Mouse (Mus musculus) retina, postnatal 7 days (tissue): ENCODE data around the gene Prkn.
A peak's percentile ranks its signal among the peaks of the same experiment; 100 is the strongest.

Experiments
- DNase-seq: peaks from one replicate; pipeline ENCODE4 v3.0.0-alpha.2; 2012; ENCODE audit warnings: low read depth, low spot score

The Prkn gene

GRCm38 (mm10) chr17:10987040-10987439 lies 146.9 kb downstream of the Prkn start:
- DNase-seq = no peak

GRCm38 (mm10) chr17:10997291-10997690 lies 157.1 kb downstream of the Prkn start:
- no peak for DNase-seq

- no peak for DNase-seq
Observed at GRCm38 (mm10) chr17:11023371-11023770, 183.2 kb downstream of the Prkn start.

GRCm38 (mm10) chr17:11029348-11029747 lies 189.2 kb downstream of the Prkn start:
- no peak for DNase-seq

- no peak for DNase-seq
Observed at GRCm38 (mm10) chr17:11030936-11031335, 190.8 kb downstream of the Prkn start.

- DNase-seq = no peak
Observed at GRCm38 (mm10) chr17:11032366-11032765, 192.2 kb downstream of the Prkn start.

GRCm38 (mm10) chr17:11033594-11033993 lies 193.4 kb downstream of the Prkn start:
- DNase-seq = no peak

- DNase-seq = no peak
Observed at GRCm38 (mm10) chr17:11038272-11038671, 198.1 kb downstream of the Prkn start.

GRCm38 (mm10) chr17:11058986-11059385 lies 218.8 kb downstream of the Prkn start:
- no peak for DNase-seq

- no peak for DNase-seq
Observed at GRCm38 (mm10) chr17:11067076-11067703, 227.0 kb downstream of the Prkn start.

GRCm38 (mm10) chr17:11067704-11068475 lies 227.7 kb downstream of the Prkn start:
- peak; percentile 32 for DNase-seq

GRCm38 (mm10) chr17:11070996-11071395 lies 230.8 kb downstream of the Prkn start:
- no peak for DNase-seq

- DNase-seq = no peak
Observed at GRCm38 (mm10) chr17:11076319-11076903, 236.2 kb downstream of the Prkn start.

GRCm38 (mm10) chr17:11086492-11086891 lies 246.3 kb downstream of the Prkn start:
- no peak for DNase-seq

- no peak for DNase-seq
Observed at GRCm38 (mm10) chr17:11087088-11087487, 246.9 kb downstream of the Prkn start.

- no peak for DNase-seq
Observed at GRCm38 (mm10) chr17:11087823-11088222, 247.6 kb downstream of the Prkn start.

- DNase-seq = no peak
Observed at GRCm38 (mm10) chr17:11089361-11089760, 249.2 kb downstream of the Prkn start.

GRCm38 (mm10) chr17:11092900-11093299 lies 252.7 kb downstream of the Prkn start:
- DNase-seq = no peak

- no peak for DNase-seq
Observed at GRCm38 (mm10) chr17:11093321-11093720, 253.1 kb downstream of the Prkn start.

GRCm38 (mm10) chr17:11107007-11107406 lies 266.8 kb downstream of the Prkn start:
- no peak for DNase-seq

GRCm38 (mm10) chr17:11107916-11108315 lies 267.7 kb downstream of the Prkn start:
- DNase-seq = no peak

- DNase-seq = no peak
Observed at GRCm38 (mm10) chr17:11117508-11117907, 277.3 kb downstream of the Prkn start.

GRCm38 (mm10) chr17:11124048-11124447 lies 283.9 kb downstream of the Prkn start:
- DNase-seq = no peak
